Mouse (Mus musculus) layer of hippocampus, postnatal 25 days (tissue): ENCODE measurements around the gene Slc9a6. TPM values are rescaled to one million over a fixed set of nuclear protein-coding genes. Genes with fewer than 3 reads are reported as not detected.

ENCODE experiments used
- DNase-seq, 2 experiments: peaks; one replicate each; pipeline ENCODE4 v3.0.0; 2022; ENCODE audit warnings: mixed read lengths in 2 of 2, low spot score in 1 of 2; ENCODE audit errors: extremely low spot score in 1 of 2
- total RNA-seq, 2 experiments: library from RNA; stranded (reverse); gene quantifications; 2 replicates each; pipeline ENCODE4 v1.2.3; 2021

The Slc9a6 gene
- total RNA-seq: 100 to 1,000 TPM; 102 to 103 TPM

- peak; percentile 23 to 38 for DNase-seq
These were observed at the start of gene Slc9a6 for GRCm38 (mm10) chrX:56609623-56610317. Gene Slc9a6 (plus strand): TSS chrX:56609757.

- peak in 1 of 2 experiments; percentile 7 for DNase-seq
These were observed 37.1 kb upstream of the Slc9a6 start for GRCm38 (mm10) chrX:56572465-56572864.

- DNase-seq: no peak
These were observed 31.4 kb upstream of the Slc9a6 start for GRCm38 (mm10) chrX:56578200-56578599.

GRCm38 (mm10) chrX:56597219-56597886 is 12.2 kb upstream of the Slc9a6 start:
- no peak for DNase-seq

GRCm38 (mm10) chrX:56597887-56598640 is 11.5 kb upstream of the Slc9a6 start, which contains the start of gene Mmgt1:
Gene Mmgt1 (minus strand): TSS chrX:56598069.
- DNase-seq: peak; percentile 73 to 75

- no peak for DNase-seq
These were observed 3.0 kb upstream of the Slc9a6 start for GRCm38 (mm10) chrX:56606536-56606935.

- DNase-seq: no peak
These were observed 2.4 kb upstream of the Slc9a6 start for GRCm38 (mm10) chrX:56607032-56607710.

GRCm38 (mm10) chrX:56609285-56609622 is 303 bp upstream of the Slc9a6 start:
- DNase-seq: no peak

- DNase-seq: peak; percentile 3 to 10
These were observed 749 bp downstream of the Slc9a6 start for GRCm38 (mm10) chrX:56610318-56610694.

GRCm38 (mm10) chrX:56615236-56615635 is 5.7 kb downstream of the Slc9a6 start:
- no peak for DNase-seq

GRCm38 (mm10) chrX:56636185-56636584 is 26.6 kb downstream of the Slc9a6 start:
- DNase-seq: no peak

GRCm38 (mm10) chrX:56640066-56640465 is 30.5 kb downstream of the Slc9a6 start:
- no peak for DNase-seq

- DNase-seq: no peak
These were observed 40.2 kb downstream of the Slc9a6 start for GRCm38 (mm10) chrX:56649549-56650354.

GRCm38 (mm10) chrX:56650355-56650652 is 40.7 kb downstream of the Slc9a6 start:
- DNase-seq: no peak

GRCm38 (mm10) chrX:56650885-56651284 is 41.3 kb downstream of the Slc9a6 start:
- DNase-seq: no peak

GRCm38 (mm10) chrX:56651738-56652137 is 42.2 kb downstream of the Slc9a6 start:
- no peak for DNase-seq

- DNase-seq: no peak
These were observed 46.1 kb downstream of the Slc9a6 start for GRCm38 (mm10) chrX:56655686-56656085.

GRCm38 (mm10) chrX:56659286-56659685 is 49.7 kb downstream of the Slc9a6 start:
- no peak for DNase-seq

GRCm38 (mm10) chrX:56661143-56661542 is 51.6 kb downstream of the Slc9a6 start:
- DNase-seq: no peak

GRCm38 (mm10) chrX:56662316-56662715 is 52.8 kb downstream of the Slc9a6 start:
- DNase-seq: no peak
